11 mouse cellular contexts compared by ENCODE assay signal in genomic region chr8:108387913-108388274, GRCm38 (mm10).
DNase-seq lines count a peak whose midpoint lies in the region; ATAC-seq and TF ChIP-seq lines count a peak whose summit lies in the region.
"Had no signal": no experiment of that assay in that cellular context is flagged by ENCODE, and none has a peak within 500 bp of the region (broad histone marks: within the 10 kb centered on the region; RNA-seq: fewer than 3 reads in every experiment).

No protein-coding gene starts in this region.

- peak overlapping the region; percentile 24; the same call in 1 of the 2 replicates for H3K4me2 ChIP-seq in lung, embryonic 16.5 days (ENCODE audit: low read depth, low read length)
- H3K4me2 ChIP-seq in forebrain, postnatal 0 days (ENCODE audit: low read depth), result peak overlapping the region; percentile 37
- 0 out of 2 replicates have a peak overlapping the region, but pooled peaks have one; percentile 19 for H3K4me2 ChIP-seq in limb, embryonic 14.5 days (replicated peaks; ENCODE audit: low read depth, low read length, severe bottlenecking)
- peak overlapping the region; percentile 40; the same call in 1 of the 2 replicates for H3K4me2 ChIP-seq in neural tube, embryonic 15.5 days

- no peak overlapping the region for H3K9ac ChIP-seq in lung, embryonic 16.5 days (ENCODE audit: low read length)
- no peak overlapping the region for H3K9ac ChIP-seq in forebrain, postnatal 0 days
- H3K9ac ChIP-seq in limb, embryonic 14.5 days (ENCODE audit: low read depth, low read length, severe bottlenecking), result no peak overlapping the region
- no peak overlapping the region for H3K9ac ChIP-seq in neural tube, embryonic 15.5 days (replicated peaks)

- 65% methylated on average over 8 of the region's 8 CpGs for WGBS in lung, embryonic 16.5 days
- 29% methylated on average over 8 of the region's 8 CpGs for WGBS in forebrain, postnatal 0 days
- WGBS in limb, embryonic 14.5 days, result 60% methylated on average over 8 of the region's 8 CpGs
- WGBS in neural tube, embryonic 15.5 days, result 51% methylated on average over 8 of the region's 8 CpGs

- intact Hi-C loops in left cerebral cortex, postnatal 14 days (cut with DNase I), result no loop called here

- H3K9me3 ChIP-seq in lung, embryonic 16.5 days (ENCODE audit: control insufficient read depth, low read length), result no peaks in the 10 kb centered on the region
- H3K9me3 ChIP-seq in forebrain, postnatal 0 days (ENCODE audit: low read length), result no peaks in the 10 kb centered on the region
- H3K9me3 ChIP-seq in limb, embryonic 14.5 days (ENCODE audit: control insufficient read depth, low read length), result no peaks in the 10 kb centered on the region
- H3K9me3 ChIP-seq in neural tube, embryonic 15.5 days (replicated peaks), result no peaks in the 10 kb centered on the region

- peaks cover 9% of the 10 kb centered on the region for H3K4me1 ChIP-seq in lung, embryonic 16.5 days (replicated peaks; ENCODE audit: control insufficient read depth, insufficient read depth, low read length)
- H3K4me1 ChIP-seq in forebrain, postnatal 0 days (ENCODE audit: insufficient read depth), result peaks cover 2% of the 10 kb centered on the region; the same call in 1 of the 2 replicates
- H3K4me1 ChIP-seq in limb, embryonic 14.5 days (ENCODE audit: control insufficient read depth, insufficient read depth, low read length), result peaks cover 6% of the 10 kb centered on the region
- peaks cover 33% of the 10 kb centered on the region for H3K4me1 ChIP-seq in neural tube, embryonic 15.5 days

- no peak overlapping the region for H3K4me3 ChIP-seq in lung, embryonic 16.5 days (ENCODE audit: low read length)
- H3K4me3 ChIP-seq in forebrain, postnatal 0 days (ENCODE audit: low read depth, low read length), result no peak overlapping the region
- H3K4me3 ChIP-seq in limb, embryonic 14.5 days (replicated peaks; ENCODE audit: low read length), result no peak overlapping the region
- no peak overlapping the region for H3K4me3 ChIP-seq in neural tube, embryonic 15.5 days (replicated peaks)
- H3K4me3 ChIP-seq: erythroblast, embryonic 14.5 days had no signal

- TF ChIP-seq CTCF in forebrain, postnatal 0 days (IDR thresholded peaks at IDR 0.05; ENCODE audit: low read depth), result no peak

- DNase-seq in lung, postnatal 4 days, result no peak
- no peak for DNase-seq in forebrain, postnatal 0 days
- no peak for DNase-seq in limb, embryonic 14.5 days (ENCODE audit: low spot score)
- no peak for DNase-seq in right cerebral cortex, adult 2 months (ENCODE audit: low spot score in 2 of 2)
- DNase-seq in ovary, adult 18-20 months (ENCODE audit: low spot score), result no peak
- DNase-seq in left cerebral cortex, postnatal 14 days (ENCODE audit: low spot score in 2 of 2), result no peak
- DNase-seq: kidney, adult 18-20 months had no signal

- no peak for TF ChIP-seq POLR2A in limb, embryonic 14.5 days (IDR thresholded peaks at IDR 0.05; ENCODE audit: borderline replicate concordance, extremely low read depth, insufficient read depth, insufficient read length)

- H3K36me3 ChIP-seq in lung, embryonic 16.5 days (ENCODE audit: control insufficient read depth, insufficient read depth, low read length), result no peaks in the 10 kb centered on the region
- H3K36me3 ChIP-seq in forebrain, postnatal 0 days (ENCODE audit: insufficient read depth), result no peaks in the 10 kb centered on the region
- no peaks in the 10 kb centered on the region for H3K36me3 ChIP-seq in limb, embryonic 14.5 days (ENCODE audit: control insufficient read depth, insufficient read depth, low read length)
- no peaks in the 10 kb centered on the region for H3K36me3 ChIP-seq in neural tube, embryonic 15.5 days
- H3K36me3 ChIP-seq: G1E had no signal

- no peak for ATAC-seq in lung, embryonic 16.5 days (ENCODE audit: low read depth)
- ATAC-seq in forebrain, postnatal 0 days, result no peak
- no peak for ATAC-seq in limb, embryonic 14.5 days (ENCODE audit: low FRiP score, low read depth)
- no peak for ATAC-seq in neural tube, embryonic 15.5 days (ENCODE audit: low FRiP score)

- H3K27ac ChIP-seq in lung, embryonic 16.5 days (ENCODE audit: low read length), result no peak overlapping the region
- H3K27ac ChIP-seq in forebrain, postnatal 0 days (ENCODE audit: low read depth, low read length), result no peak overlapping the region
- no peak overlapping the region for H3K27ac ChIP-seq in limb, embryonic 14.5 days (replicated peaks; ENCODE audit: low read depth, low read length)
- H3K27ac ChIP-seq in neural tube, embryonic 15.5 days (replicated peaks), result no peak overlapping the region

- no peaks in the 10 kb centered on the region for H3K27me3 ChIP-seq in lung, embryonic 16.5 days (ENCODE audit: control insufficient read depth, insufficient read depth, low read depth, low read length)
- no peaks in the 10 kb centered on the region for H3K27me3 ChIP-seq in forebrain, postnatal 0 days (ENCODE audit: insufficient read depth, low read length)
- H3K27me3 ChIP-seq in limb, embryonic 14.5 days (ENCODE audit: control insufficient read depth, insufficient read depth, low read length), result no peaks in the 10 kb centered on the region
- H3K27me3 ChIP-seq in neural tube, embryonic 15.5 days (replicated peaks), result no peaks in the 10 kb centered on the region
